11 mouse cellular contexts compared by ENCODE assay signal in the genomic region with DNA sequence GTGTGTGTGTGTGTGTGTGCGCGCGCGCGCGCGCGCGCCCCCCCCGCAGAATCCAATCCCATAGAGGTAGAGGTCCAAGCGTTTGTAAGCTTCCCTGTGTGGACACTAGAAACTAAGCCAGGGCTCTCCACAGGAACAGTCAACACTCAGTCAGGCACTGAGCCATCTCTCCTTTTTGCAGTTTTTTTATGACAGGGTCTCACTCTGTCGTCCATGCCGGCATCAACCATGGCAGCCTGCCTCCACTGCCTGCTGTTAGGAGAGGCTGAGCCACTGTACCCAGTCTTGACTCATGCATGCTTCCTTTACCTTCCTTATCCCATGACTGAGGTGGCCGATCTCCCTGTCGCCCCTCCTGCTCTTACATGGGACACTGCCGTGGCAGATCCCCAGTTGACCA.
"Had no signal": no experiment of that assay in that cellular context is flagged by ENCODE, and none has a peak within 500 bp of the region (broad histone marks: within the 10 kb centered on the region; RNA-seq: fewer than 3 reads in every experiment).

No protein-coding gene starts in this region.

- DNase-seq: cerebellum, adult 9-10 months; embryo, embryonic 11 days; forebrain, postnatal 0 days; gastrocnemius, adult 2 months; gastrocnemius, postnatal 10 days; gastrocnemius, postnatal 14 days; gastrocnemius, postnatal 25 days; gastrocnemius, postnatal 36 days; heart, adult 11 months; heart, adult 18-20 months; heart, adult 2 months had no signal
